ENCODE assay signal across 23 mouse cellular contexts in the genomic region with DNA sequence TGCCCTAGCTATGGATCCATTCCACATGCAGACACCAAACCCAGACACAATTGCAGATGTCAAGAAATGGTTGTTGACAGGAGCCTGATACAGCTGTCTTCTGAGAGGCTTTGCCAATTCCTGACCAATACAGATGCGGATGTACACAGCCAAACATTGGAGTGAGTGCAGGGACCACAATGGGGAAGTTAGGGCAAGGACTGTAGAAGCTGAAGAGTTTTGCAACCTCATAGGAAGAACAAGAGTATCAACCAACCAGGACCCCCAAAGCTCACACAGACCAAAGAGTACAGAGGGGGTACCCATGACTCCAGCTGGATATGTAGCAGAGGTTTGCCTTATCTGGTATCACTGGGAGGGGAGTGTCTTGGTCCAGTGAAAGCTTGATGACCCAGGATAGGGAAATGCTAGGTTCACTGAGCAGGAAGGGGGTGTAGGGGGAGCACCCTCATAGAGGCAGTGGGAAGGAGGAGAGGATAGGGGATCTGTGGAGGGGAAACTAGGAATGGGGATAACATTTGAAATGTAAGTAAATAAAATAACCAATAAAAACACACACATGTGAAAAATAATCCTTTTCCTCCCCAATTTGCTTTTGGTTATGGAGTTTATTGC.
DNase-seq lines count a peak whose midpoint lies in the region; ATAC-seq and TF ChIP-seq lines count a peak whose summit lies in the region.
"Had no signal": no experiment of that assay in that cellular context is flagged by ENCODE, and none has a peak within 500 bp of the region (broad histone marks: within the 10 kb centered on the region; RNA-seq: fewer than 3 reads in every experiment).

No protein-coding gene starts in this region.

- peak; percentile 76 for ATAC-seq in common myeloid progenitor, adult 5-6 weeks (replicated peaks; ENCODE audit: low read depth, poor library complexity, severe bottlenecking)
- ATAC-seq in megakaryocyte, adult 5-6 weeks (ENCODE audit: poor library complexity, severe bottlenecking): peak; percentile 68
- ATAC-seq in intestine, postnatal 0 days: no peak
- ATAC-seq: activated CD4-positive, CD25-positive, alpha-beta regulatory T cell, adult 4 months; forebrain, embryonic 13.5 days; forebrain, postnatal 0 days; hindbrain, postnatal 0 days; Patski had no signal

- H3K4me3 ChIP-seq in liver, adult 2 months (ENCODE audit: insufficient read depth, low read depth, low read length): no peak overlapping the region
- H3K4me3 ChIP-seq in intestine, postnatal 0 days (ENCODE audit: low read depth, low read length): no peak overlapping the region
- H3K4me3 ChIP-seq: embryonic facial prominence, embryonic 10.5 days; forebrain, embryonic 13.5 days; heart, embryonic 13.5 days; hindbrain, embryonic 13.5 days had no signal

- no peak for TF ChIP-seq CTCF in liver, adult 2 months (IDR thresholded peaks at IDR 0.05; ENCODE audit: low read depth, low read length)
- no peak for TF ChIP-seq CTCF in intestine, postnatal 0 days (IDR thresholded peaks at IDR 0.05; ENCODE audit: low read depth)

- no peaks in the 10 kb centered on the region for H3K4me1 ChIP-seq in liver, adult 2 months (ENCODE audit: control insufficient read depth, insufficient read depth, low read length)
- H3K4me1 ChIP-seq in intestine, postnatal 0 days (replicated peaks; ENCODE audit: control insufficient read depth, insufficient read depth, low read length): no peaks in the 10 kb centered on the region
- H3K4me1 ChIP-seq: embryonic facial prominence, embryonic 10.5 days; forebrain, embryonic 13.5 days; heart, embryonic 13.5 days; hindbrain, embryonic 13.5 days had no signal

- no peaks in the 10 kb centered on the region for H3K27me3 ChIP-seq in liver, adult 2 months (ENCODE audit: control insufficient read depth, insufficient read depth, low read length)
- H3K27me3 ChIP-seq in intestine, postnatal 0 days (replicated peaks; ENCODE audit: control insufficient read depth, insufficient read depth, low read length): no peaks in the 10 kb centered on the region
- H3K27me3 ChIP-seq: CH12.LX; forebrain, embryonic 13.5 days; heart, embryonic 13.5 days; hindbrain, embryonic 13.5 days had no signal

- H3K27ac ChIP-seq in liver, adult 2 months (replicated peaks; ENCODE audit: insufficient read depth, low read depth, low read length): no peak overlapping the region
- H3K27ac ChIP-seq in intestine, postnatal 0 days (ENCODE audit: low read depth, low read length): no peak overlapping the region
- H3K27ac ChIP-seq: embryonic facial prominence, embryonic 10.5 days; forebrain, embryonic 13.5 days; heart, embryonic 13.5 days; hindbrain, embryonic 13.5 days; hindbrain, postnatal 0 days had no signal

- peak; percentile 12 for DNase-seq in liver, adult 2 months (ENCODE audit: extremely low read depth, low read depth, low spot score)
- no peak for DNase-seq in liver
- DNase-seq in 416B (ENCODE audit: low read depth): peak; percentile 40
- DNase-seq in adrenal gland, postnatal 36 days: no peak
- no peak for DNase-seq in retina, postnatal 1 day
- DNase-seq: adrenal gland, postnatal 14 days; cerebellum, adult 11 months; cerebellum, adult 8-10 months; cerebellum, postnatal 14 days; forebrain, postnatal 0 days; gastrocnemius, postnatal 14 days; heart, postnatal 4 days had no signal

- TF ChIP-seq POLR2A in liver, adult 2 months (IDR thresholded peaks at IDR 0.05; ENCODE audit: extremely low read depth, insufficient read depth, low read length): no peak

- H3K36me3 ChIP-seq in liver, adult 2 months (ENCODE audit: control insufficient read depth, insufficient read depth, low read length): no peaks in the 10 kb centered on the region
- H3K36me3 ChIP-seq in intestine, postnatal 0 days (ENCODE audit: control insufficient read depth, insufficient read depth): no peaks in the 10 kb centered on the region
- H3K36me3 ChIP-seq: embryonic facial prominence, embryonic 10.5 days; heart, embryonic 13.5 days; hindbrain, embryonic 13.5 days had no signal

- no peaks in the 10 kb centered on the region for H3K9me3 ChIP-seq in intestine, postnatal 0 days (ENCODE audit: control insufficient read depth)
- H3K9me3 ChIP-seq: embryonic facial prominence, embryonic 10.5 days; forebrain, embryonic 13.5 days; heart, embryonic 13.5 days; hindbrain, embryonic 13.5 days had no signal

- H3K79me2 ChIP-seq in liver, adult 2 months (ENCODE audit: control insufficient read depth, insufficient read depth, low read length): no peaks in the 10 kb centered on the region

- 70% methylated on average over 1 of the region's 1 CpGs for WGBS in liver, adult 2 months
- 73% methylated on average over 1 of the region's 1 CpGs for WGBS in intestine, postnatal 0 days

- H3K9ac ChIP-seq in liver, adult 2 months (ENCODE audit: low read depth, low read length): no peak overlapping the region
- H3K9ac ChIP-seq in intestine, postnatal 0 days (ENCODE audit: low read depth, low read length): no peak overlapping the region
- H3K9ac ChIP-seq: forebrain, embryonic 13.5 days; forebrain, postnatal 0 days; heart, embryonic 13.5 days; hindbrain, embryonic 13.5 days had no signal

- H3K4me2 ChIP-seq in intestine, postnatal 0 days (replicated peaks; ENCODE audit: low read depth): no peak overlapping the region
- H3K4me2 ChIP-seq: forebrain, embryonic 13.5 days; heart, embryonic 13.5 days; hindbrain, embryonic 13.5 days had no signal

Comparison
In these comparisons a context has a peak if more than half of its experiments do, and no peak if none do; other contexts are left out.
1. DNase-seq: peak in liver, adult 2 months (single experiment) and 416B (single experiment); none in liver (single experiment), adrenal gland, postnatal 36 days (0 of 2) and retina, postnatal 1 day (single experiment).